Mouse (Mus musculus) bone marrow, adult 2 months (tissue): ENCODE data around the gene Mast4. TPM values are rescaled to one million over a fixed set of nuclear protein-coding genes. Genes with fewer than 3 reads are reported as not detected.

Experiments
- H3K27ac ChIP-seq: fragments of 200-500 bp; 2 replicates; pipeline ENCODE4 v1.5.1; 2012; ENCODE audit warnings: low read depth, mild to moderate bottlenecking, control low read depth, inconsistent platforms, low read length; ENCODE audit not compliant: control insufficient read depth, poor library complexity, insufficient read depth
- H3K4me1 ChIP-seq: fragments of 200-500 bp; 2 replicates; pipeline ENCODE4 v1.6.1; 2011; ENCODE audit warnings: low read length; ENCODE audit not compliant: control insufficient read depth, insufficient read depth
- H3K4me3 ChIP-seq: fragments of 200-500 bp; replicated peaks from 2 replicates; pipeline ENCODE3; 2011; ENCODE audit warnings: mild to moderate bottlenecking, low read depth, low read length, control low read depth; ENCODE audit not compliant: control insufficient read depth
- CTCF ChIP-seq: fragments of 200-500 bp; IDR thresholded peaks from 2 replicates; pipeline ENCODE4 v1.5.1; 2011; ENCODE audit warnings: low read length, control low read depth; ENCODE audit not compliant: control insufficient read depth, insufficient read depth
- POLR2A ChIP-seq: fragments of 200-500 bp; IDR thresholded peaks from 2 replicates; pipeline ENCODE4 v1.6.1; 2011; ENCODE audit warnings: low read depth, mild to moderate bottlenecking, control low read depth, low read length, borderline replicate concordance; ENCODE audit not compliant: control insufficient read depth
- WGBS: fragments of 180-500 bp; shearing (Covaris S2); methylation state at CpG from one replicate; pipeline ENCODE4 v1.1.7; 2018; 5-methylcytosine and 5-hydroxymethylcytosine counted together
- polyA plus RNA-seq: library from polyadenylated mRNA; stranded (reverse); fragments of >200 nt; gene quantifications from 2 replicates; pipeline ENCODE4 v1.2.4, GENCODE M21; 2011; ENCODE audit warnings: low replicate concordance; ENCODE audit not compliant: missing spikeins, insufficient read depth, insufficient read length

The Mast4 gene
- polyA plus RNA-seq, 1 experiment: 6.7 TPM

- WGBS: 53% methylated on average over 5 of the region's 5 CpGs
- no peak overlapping the region for H3K4me3 ChIP-seq
- H3K4me1 ChIP-seq: no peaks in the 10 kb centered on the region
- no peak overlapping the region for H3K27ac ChIP-seq
- no peak for TF ChIP-seq POLR2A
- TF ChIP-seq CTCF: no peak
Observed at GRCm38 (mm10) chr13:103183566-103183965, 150.7 kb downstream of the Mast4 start.

DNA sequence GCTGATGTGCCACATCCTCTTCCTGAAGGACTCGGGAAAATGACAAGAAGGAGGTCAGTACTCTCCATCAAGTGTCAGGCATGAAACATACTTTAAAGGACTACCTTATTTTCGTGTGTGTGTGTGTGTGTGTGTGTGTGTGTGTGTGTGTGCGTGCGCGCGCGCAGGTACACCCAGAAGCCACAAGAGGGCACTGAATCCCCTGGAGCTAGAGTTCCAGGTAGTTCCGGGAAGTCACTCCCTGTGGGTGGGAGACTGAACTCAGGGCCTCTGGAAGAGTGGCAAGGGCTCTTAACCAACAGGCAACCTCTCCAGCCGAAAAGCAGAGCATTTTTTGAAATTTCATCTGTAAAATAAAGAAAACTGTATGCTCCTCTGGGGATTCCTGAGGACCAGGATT, 152.5 kb downstream of the Mast4 start:
- Histone ChIP-seq H3K4me1 (no peaks in the 10 kb centered on the region), H3K27ac (no peak overlapping the region), H3K4me3 (no peak overlapping the region)
- TF ChIP-seq POLR2A (no peak), CTCF (no peak)
- 91% methylated on average over 9 of the region's 9 CpGs for WGBS

- H3K4me3 ChIP-seq: no peak overlapping the region
- 74% methylated on average over 7 of the region's 7 CpGs for WGBS
- H3K4me1 ChIP-seq: no peaks in the 10 kb centered on the region
- TF ChIP-seq POLR2A (no peak), CTCF (no peak)
- H3K27ac ChIP-seq: no peak overlapping the region
Observed at GRCm38 (mm10) chr13:103176871-103177270, 157.4 kb downstream of the Mast4 start.

GRCm38 (mm10) chr13:103174431-103174830, 159.9 kb downstream of the Mast4 start:
- WGBS: 84% methylated on average over 5 of the region's 5 CpGs
- H3K4me1 ChIP-seq: no peaks in the 10 kb centered on the region
- TF ChIP-seq CTCF (no peak), POLR2A (no peak)
- no peak overlapping the region for H3K27ac ChIP-seq
- no peak overlapping the region for H3K4me3 ChIP-seq

DNA sequence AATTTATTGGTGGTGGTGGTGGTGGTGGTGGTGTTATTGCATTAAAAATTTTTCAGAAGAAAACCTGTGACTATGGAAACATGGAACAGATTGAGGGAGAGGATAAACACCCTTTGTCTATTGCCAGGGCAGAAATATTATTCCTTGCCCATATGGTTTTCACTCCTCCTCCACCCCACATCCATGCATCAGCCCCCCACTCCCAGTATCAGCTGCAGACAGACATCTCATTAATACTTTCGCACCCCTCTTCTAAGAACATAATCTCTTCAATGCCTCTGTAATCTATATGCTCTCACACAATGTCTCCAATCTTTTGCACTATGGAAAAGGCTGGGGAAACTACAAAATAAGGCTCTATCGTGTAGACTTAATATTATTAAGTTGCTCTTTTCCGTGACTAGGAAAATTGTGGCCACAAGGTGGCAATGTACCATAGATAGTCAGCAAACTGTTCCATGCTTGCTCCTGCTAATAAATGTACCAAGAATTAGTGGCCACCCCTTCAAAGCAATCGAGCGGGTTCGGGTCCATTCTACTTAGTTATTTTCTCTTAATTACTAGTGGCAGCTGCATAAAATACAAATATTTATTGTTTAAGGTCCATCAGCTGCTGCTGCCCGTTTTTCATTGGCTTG, 160.6 kb downstream of the Mast4 start:
- TF ChIP-seq CTCF (no peak), POLR2A (no peak)
- 24% methylated on average over 7 of the region's 7 CpGs for WGBS
- no peak overlapping the region for H3K4me3 ChIP-seq

DNA sequence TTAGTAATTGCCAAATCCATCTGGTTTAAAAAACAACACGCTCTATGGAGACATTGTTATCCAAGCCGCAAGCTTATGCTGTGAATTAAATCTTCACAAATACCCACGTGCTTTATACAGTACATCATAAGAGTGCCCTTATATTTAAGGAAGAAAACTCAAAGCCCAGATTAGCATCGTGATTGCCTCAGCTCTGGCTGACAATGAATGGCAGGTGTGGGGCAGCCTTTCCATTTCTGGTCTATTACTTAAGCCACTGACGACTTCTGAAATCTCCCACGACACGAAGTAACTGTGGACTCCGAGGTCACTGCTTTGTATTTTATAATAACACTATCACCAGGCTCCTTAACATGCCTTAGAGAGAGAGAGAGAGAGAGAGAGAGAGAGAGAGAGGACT, 182.4 kb downstream of the Mast4 start:
- no peak for TF ChIP-seq POLR2A
- TF ChIP-seq CTCF: no peak
- WGBS: 82% methylated on average over 8 of the region's 8 CpGs
- Histone ChIP-seq H3K4me1 (no peaks in the 10 kb centered on the region), H3K27ac (no peak overlapping the region), H3K4me3 (no peak overlapping the region)

More for the DNA sequence above, 160.6 kb downstream of the Mast4 start:
- Histone ChIP-seq H3K4me1 (no peaks in the 10 kb centered on the region), H3K27ac (no peak overlapping the region)

GRCm38 (mm10) chr13:103151171-103151570, 183.1 kb downstream of the Mast4 start:
- TF ChIP-seq CTCF (no peak), POLR2A (no peak)
- 68% methylated on average over 11 of the region's 11 CpGs for WGBS
- H3K4me1 ChIP-seq: no peaks in the 10 kb centered on the region
- no peak overlapping the region for H3K27ac ChIP-seq
- H3K4me3 ChIP-seq: no peak overlapping the region

- H3K4me3 ChIP-seq: no peak overlapping the region
- H3K4me1 ChIP-seq: no peaks in the 10 kb centered on the region
- H3K27ac ChIP-seq: no peak overlapping the region
- TF ChIP-seq CTCF (no peak), POLR2A (no peak)
- WGBS: 83% methylated on average over 4 of the region's 4 CpGs
Observed at GRCm38 (mm10) chr13:103150671-103151070, 183.6 kb downstream of the Mast4 start.

GRCm38 (mm10) chr13:103149415-103149814, 184.9 kb downstream of the Mast4 start:
- 85% methylated on average over 7 of the region's 7 CpGs for WGBS
- TF ChIP-seq POLR2A (no peak), CTCF (no peak)
- H3K4me3 ChIP-seq: no peak overlapping the region
- no peaks in the 10 kb centered on the region for H3K4me1 ChIP-seq
- no peak overlapping the region for H3K27ac ChIP-seq
